Mouse (Mus musculus) cortical plate, adult 2 months (tissue): ENCODE data around the gene Syf2.

Source experiments
- CTCF ChIP-seq: fragments of 200-500 bp; IDR thresholded peaks from 2 replicates; pipeline ENCODE4 v1.5.1; 2011; ENCODE audit warnings: mild to moderate bottlenecking, control low read depth, low read length; ENCODE audit not compliant: insufficient read depth; ENCODE audit errors: extremely low read depth
- POLR2A ChIP-seq: fragments of 200-500 bp; IDR thresholded peaks from 2 replicates; pipeline ENCODE4 v1.6.1; 2011; ENCODE audit warnings: mild to moderate bottlenecking, low read length, control low read depth; ENCODE audit not compliant: insufficient read depth; ENCODE audit errors: extremely low read depth

- TF ChIP-seq POLR2A, result no peak
- no peak for TF ChIP-seq CTCF
These were observed 24.5 kb downstream of the Syf2 start for GRCm38 (mm10) chr4:134955196-134955595.
